Mouse (Mus musculus) thymus, postnatal 25 days (tissue): ENCODE results near the gene Prr5l.

Experiments used
- DNase-seq: peaks from one replicate; pipeline ENCODE4 v3.0.0; 2022

Gene Prr5l

DNA sequence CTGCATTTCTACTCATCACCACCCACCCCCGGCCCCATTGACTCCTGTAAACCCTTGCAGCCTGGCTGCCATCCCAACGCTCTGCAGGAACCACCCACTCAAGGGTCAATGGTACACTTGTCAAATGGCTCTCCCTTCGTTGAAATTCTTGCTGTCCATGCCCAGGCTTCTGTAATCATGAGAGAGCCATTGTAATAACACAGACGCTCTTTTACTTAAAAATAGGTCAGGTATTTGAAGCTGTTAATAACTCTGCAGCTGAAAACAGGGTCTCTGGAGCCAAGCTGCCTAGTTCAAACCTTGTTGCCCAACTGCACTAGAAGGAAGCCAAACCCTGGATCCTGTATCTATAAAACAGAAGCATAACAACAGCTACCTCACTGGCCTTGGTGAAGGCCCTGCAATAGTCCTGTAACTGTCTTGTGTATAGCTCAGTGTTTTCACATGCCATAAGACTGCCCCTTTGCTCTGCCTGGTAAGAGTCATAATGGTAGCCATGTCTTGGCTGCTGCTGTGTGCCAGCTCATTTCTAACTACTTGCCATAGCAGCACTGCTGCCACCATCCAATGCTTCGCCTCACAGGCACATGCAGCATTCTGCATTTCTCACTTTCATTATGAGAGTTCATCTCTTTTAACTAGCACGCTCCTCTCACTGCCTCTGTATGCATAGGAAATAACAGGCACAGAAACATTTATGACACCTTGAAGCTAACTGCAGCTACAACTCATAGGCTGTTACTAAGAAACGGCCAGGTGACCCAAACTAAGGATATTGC is 63.7 kb downstream of the Prr5l start:
- no peak for DNase-seq

DNA sequence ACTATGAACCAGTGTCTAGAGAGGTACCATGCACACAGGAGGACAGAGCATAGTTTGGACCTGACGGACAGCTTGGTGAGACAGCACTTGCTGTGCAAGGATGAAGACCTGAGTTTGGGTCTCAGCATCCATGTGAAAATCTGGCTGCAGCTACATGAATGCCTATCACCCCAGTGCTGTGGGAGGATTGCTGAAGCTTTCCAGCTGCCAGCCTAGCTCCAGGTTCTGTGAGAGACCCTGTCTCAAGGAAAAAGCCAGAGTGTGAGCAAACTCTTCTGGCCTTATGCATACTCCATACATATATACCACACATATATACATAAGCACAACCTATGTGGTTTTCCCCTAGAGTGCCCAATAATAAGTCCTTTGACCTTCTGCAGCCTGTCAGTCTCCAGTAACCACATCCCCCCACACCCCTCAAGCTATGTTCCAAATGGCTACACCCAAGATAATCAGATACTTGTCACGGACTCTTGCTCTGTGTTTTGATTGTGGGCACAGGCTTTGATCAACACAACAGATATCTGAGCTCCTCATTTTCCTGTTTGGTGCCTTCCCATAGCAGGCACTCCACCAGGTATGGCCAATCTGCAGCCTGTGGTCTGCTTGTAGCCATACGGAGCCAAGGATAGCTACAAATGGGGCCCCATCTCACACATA is 66.0 kb downstream of the Prr5l start:
- no peak for DNase-seq

DNA sequence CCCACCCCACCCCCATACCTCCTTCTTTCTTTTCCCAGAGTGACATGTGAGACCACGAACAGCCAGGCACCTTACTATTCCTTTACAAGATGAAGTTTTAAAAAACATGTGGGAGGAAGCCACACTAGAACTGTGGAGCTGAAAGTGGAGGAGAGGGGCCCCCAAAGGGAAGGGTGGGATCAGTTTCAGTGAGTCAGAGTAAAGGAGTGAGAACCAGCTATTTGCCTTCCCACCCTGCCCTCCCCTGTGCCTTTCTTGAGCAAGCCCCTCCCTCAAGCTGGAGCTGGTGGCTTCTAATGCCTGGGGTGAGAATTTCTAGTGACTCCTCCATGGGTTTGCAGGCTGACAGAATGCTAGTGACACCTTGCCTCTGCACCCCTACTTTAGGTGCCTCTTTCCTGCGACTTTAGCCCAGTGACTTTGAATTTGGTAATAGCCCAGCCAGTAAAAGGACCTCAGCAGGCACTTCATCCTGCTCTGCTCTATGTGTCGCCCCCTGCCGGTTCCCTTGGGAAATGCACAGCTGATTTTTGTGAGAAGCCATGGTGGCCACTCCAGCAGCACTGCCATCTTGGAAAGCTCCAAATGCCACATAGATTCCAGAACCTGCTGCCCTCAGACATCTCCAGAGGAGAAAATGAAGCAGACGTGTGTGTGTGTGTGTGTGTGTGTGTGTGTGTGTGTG is 67.4 kb downstream of the Prr5l start:
- peak; percentile 46 for DNase-seq

DNA sequence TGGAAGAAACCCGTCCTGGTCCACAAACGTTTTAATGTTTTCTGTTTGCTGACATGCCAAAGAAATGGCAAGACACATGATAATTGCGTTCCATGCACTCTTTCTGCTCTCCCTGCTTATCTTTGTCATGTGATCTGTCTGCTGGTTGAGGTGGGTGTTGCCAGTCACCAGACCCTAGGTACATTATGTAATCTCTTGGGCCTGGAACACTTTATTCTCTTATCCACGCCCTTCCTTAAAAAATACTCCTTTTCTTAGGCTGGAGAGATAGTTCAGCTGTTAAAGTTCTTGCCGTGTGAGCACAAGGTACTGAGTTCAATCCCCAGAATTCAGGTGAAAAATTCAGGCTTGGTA is 68.6 kb downstream of the Prr5l start:
- DNase-seq, result no peak

DNA sequence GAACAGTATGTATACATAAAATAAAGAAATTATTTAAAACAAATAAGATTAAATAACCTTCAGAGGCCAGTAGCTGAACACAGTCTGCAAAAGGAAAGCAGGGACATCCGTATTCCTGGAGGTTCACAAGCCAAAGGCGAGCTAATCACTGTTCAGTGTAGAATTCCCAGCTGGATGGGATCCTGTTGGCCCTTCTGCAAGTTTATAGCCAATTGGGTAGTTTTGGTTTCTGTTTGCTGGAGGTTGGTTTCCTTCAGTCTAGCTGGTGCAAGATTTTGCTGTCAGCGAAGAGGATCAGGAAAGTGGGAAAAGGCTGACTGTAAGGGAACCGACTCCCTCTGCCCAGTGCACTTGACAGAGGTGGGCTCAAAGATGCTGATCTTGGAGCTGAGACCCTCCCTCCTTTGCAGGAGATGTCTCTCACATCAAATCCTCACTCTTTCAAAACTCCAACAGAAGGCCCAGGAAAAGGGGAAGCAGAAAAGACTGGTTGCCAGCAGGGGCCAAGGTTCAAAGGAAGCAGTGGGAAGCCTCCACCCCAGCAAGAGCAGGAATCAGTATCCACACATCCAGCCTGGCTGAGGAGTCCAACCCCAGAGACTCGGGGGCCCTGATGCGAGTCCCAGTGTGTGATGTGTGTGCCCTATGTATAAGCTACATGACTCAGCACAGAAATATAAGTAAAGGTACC is 69.1 kb downstream of the Prr5l start:
- no peak for DNase-seq

DNA sequence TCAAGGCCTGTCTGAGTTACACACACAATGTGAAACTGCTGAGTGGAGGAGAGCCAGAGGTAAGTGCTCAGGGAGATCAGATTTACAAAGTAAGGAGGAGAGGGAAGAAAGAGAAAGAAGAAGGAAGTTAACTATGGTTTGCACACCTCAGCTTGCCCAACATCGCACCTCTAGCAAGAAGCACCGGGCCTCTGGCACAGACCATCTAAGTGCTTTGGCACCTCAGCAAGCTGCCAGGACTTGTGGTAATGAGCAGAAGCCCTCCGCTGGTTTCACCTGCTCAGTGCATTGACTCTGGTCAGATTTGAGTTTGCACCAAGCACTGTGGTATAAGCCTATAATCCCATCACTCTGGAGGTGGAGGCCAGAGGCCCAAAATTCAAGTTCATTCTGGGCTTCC is 70.9 kb downstream of the Prr5l start:
- no peak for DNase-seq

DNA sequence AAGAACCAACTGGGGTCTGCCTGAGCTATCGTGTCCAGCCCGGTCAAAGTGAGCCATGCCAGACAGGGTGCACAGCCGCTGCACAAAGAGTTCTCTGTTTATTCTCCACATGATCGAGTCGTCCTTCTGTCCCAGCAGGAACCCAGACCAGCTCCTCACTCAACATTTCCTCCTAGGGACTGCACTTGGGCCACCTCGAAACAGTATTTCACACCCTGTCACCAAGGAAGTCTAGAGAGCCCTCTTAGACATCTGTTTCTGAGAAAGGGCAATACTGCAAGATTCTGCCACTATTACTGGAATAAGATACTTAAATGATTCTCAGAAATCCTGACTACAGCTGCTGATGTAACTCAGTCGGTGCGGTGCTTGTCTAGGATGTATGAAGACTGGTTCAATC is 72.1 kb downstream of the Prr5l start:
- DNase-seq, result no peak

DNA sequence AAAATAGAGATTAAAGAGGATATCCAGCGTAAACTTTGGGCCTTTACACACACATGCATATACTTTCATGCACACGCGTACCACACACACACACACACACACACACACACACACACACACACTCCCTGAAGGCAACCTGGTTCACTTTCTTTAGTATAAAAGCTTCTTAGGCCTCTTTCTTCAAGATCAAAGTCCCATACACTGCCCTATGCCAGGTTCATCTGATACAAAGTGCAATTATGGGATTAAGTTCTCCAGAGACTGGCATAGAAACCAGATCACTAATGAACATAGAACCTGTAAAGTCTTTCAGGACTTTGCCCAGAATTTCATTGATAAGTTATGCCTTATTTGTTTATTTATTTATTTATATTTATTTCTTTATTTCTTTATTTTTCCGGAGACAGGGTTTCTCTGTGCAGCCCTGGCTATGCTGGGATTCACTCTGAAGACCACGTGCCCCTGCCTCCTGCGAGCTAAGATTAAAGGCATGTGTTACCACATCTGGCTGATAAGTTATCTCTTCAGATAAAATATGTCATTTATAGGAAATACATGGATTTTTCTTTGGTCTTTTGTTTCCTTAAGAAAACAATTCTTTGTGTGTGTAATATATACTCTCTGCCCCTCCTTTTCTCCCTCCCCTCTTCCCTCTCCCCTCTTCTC is 73.1 kb downstream of the Prr5l start:
- DNase-seq, result no peak

DNA sequence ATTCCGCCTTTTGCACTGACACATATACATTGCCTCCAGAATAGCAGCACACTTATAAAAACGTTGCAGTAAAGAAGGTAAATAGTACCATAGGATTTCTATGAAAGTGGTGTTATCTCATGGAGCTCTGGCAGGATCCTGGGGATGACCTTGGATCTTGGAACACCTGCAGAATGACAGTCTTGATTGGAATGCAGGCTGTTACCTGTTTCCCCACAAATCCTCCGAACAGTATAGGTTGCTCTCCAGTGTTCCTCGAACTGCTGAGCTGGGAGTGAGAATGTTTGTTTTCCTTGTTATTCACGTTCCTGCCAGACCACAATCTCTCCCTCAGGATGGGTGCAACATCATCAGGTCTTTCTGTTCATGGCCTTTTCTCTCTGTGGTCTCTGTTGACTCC is 75.1 kb downstream of the Prr5l start:
- DNase-seq, result no peak

DNA sequence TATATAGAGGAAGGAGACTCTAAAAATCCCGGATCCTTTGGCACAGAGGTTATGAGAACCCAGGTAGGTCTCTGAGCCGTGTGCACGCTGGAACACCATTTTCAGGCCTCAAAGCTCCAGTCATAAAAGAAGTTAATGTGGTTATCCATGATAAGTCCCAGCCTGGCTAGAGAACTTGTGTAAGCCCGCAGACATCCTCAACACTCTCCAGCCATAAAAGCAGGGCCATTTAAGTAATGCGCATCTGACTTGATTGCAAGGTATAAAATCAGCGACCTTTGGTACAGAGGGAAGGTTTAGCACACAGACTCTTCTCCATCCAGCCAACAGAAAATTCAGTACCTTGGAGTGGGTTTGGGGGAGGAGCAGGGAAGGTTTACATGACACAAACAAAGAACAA is 80.6 kb downstream of the Prr5l start:
- DNase-seq, result no peak

DNA sequence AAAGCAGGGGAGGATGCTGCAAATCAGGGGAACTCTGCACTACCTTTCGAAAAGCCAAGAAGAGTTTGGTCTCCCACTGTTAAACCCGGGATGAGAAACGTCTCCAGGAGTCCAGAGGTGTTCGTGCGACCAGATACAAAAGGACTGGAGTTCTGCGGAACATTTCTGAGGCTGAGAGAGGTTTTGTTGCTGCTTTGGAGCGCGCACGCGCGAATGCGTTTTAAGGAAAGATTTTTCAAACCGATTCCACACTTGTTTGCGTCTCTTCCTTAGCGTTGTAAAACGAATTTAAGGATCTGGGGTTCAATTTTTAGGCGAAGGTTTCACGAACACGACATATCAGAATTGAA is 85.0 kb downstream of the Prr5l start:
- no peak for DNase-seq

DNA sequence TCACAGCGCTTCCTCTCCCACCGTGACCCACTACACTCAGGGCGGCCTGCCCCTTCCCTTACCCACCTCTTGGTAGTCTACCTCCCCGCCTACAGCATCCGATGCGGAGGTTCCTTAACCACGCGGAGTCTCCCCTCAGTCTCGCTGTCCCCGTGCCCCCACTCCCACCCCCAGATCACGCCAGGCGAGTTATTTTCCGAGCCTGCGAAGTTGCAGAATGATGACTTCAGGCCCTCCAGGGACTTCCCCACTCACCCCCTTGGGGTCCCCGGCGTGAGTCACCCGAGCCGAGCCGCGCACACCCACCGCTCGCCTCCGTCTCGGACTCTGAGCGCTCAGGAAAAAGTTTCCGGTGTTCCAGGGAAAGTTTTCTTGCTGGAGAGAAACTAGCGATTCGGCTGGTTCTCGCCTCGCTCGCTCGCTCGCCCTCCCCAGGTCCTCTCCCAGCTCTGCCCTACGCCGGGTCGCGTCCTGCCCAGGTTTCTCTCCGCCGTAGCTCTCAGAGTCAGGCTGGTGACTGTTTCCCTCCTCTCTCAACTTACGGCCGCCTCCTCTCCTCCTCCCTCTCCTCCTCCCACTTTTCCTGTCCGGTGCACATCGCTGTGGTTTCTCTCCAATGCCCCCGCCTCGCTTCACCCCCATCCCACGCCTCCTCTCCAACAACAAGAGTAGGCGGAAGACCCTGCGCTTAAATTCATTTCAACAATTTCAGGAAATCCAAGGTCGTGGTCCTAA is 85.5 kb downstream of the Prr5l start:
- peak; percentile 23 for DNase-seq

DNA sequence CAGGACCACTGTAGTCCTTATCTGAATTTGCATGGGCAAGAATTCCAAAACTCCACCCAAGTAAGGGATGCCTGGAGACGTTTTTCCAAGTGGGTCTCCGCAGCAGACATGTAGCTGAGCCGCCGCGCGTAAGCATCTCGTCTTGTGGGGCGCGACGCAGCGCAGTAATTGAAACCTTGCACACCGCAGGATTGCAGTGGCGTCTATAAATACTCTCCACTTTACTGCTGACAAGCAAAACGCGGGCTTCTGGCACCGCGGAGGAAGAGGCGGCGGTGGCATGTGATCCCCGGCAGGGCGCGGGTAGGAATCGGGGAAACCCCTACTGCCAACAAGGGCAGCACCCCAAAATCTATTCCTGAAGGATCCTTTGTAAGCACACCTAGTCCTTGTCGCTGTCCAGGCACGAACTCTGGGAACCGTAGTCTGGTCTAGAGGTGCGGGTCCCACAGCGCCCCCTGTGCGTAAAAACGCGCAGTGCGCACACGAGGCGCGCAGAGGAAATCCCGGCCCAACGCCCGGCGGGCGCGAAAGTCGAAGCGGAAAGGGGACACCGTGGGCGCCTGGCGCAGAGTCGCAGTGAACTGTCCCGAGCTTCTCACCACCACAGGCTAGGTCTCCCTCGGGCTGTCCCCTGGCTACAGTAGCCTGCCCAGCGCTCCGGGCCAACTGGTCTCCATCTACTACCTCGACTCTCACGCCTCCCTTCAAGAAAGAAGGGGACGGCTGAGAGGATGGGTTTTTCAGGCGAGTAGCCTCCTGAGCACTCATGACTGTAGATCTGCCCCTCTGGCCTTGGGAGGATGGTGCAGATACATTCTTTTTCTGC is 86.3 kb downstream of the Prr5l start:
- DNase-seq, result peak; percentile 74

DNA sequence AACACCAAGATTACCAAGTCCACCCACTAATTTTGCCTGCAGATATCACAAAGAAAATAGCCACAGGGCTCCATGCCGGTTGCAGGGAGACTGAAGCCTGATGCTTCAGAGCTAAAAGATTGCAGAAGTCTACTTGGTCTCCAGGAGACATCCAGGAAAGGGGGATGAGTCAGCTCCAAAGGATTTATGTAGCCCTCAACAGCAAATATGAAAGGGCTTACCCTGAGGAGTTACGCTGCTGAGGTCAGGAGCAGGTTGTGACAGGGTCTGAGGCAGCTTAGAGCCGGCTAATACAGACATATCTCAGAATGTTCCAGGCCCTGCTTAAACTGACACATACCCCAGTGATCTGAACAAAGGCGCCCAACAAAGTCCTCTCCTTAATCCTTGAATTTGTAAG is 90.7 kb downstream of the Prr5l start:
- no peak for DNase-seq

DNA sequence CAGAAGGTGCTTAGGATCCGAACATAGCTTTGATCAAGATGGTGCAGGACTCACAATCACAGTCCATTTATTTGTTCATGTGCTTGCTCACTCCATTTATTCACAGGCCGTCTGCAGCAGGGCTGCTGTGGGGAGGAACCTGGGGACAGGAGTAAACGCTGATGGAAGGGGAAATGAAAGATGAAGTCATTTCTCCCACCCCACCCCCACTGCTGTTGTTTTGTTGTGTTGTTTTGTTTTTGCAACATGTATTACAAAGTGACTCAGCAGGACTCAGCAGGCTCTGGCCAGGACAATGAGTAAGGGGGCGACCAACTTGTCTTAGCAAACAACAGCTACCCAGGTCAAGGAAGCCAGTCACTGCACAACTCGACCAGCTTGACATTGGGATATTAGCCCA is 99.6 kb downstream of the Prr5l start:
- no peak for DNase-seq

DNA sequence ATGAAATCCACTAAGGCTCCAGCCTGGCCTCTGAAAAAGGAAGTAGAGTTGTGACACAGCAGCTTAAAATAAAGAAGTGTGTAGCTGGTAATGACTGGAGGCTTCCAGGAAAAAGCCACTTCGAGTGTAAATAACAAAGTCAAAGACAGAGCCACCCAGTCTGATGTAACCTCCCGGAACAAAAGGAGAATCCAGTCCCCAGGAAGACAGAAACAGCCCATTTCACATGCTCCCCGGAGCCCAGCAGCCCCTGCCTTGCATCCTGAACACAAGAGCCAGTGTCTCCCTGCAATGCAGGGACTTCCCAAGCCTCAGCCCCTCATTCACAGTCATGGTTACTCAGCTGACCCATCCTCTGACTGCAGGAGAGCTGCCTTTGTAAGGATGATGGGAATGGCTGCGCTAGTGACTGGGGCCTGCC is 101.5 kb downstream of the Prr5l start:
- DNase-seq, result no peak

DNA sequence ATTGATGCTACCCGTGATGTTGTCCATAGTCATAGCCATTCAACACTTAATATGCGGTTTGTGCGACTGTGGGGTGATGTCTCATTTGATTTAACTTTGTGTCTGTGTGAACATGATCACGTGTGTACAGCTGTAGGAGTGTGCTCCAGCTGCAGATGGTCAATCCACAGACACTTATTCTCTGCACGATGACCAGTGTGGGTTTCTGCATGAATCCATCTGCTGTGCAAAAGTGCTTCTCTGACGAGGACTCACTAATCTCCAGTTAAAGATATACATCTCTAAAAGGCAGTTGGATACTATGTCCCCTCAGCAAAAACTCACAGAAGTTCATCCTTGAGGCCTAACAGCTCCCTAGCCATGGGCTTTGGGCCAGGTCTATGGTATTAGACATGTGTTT is 104.7 kb downstream of the Prr5l start:
- no peak for DNase-seq

DNA sequence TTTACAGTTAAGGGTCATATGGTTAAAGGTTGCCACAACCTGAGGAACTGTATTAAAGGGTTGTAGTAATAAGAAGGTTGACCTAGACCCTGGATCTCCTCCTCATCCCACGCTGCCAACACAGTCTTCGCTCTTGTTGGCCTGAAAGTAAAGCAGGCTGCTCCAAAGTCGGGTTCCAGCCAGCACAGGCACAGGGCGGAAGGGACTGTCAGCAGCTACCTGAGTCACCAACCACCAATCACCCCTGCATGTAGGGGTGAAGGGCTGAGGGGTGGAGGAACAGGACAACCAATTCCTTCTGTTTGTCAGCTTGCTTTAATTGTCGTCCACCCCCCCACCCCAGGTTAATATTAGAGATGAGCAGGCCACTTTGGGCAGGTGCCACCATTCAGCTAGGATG is 119.3 kb downstream of the Prr5l start:
- no peak for DNase-seq

DNA sequence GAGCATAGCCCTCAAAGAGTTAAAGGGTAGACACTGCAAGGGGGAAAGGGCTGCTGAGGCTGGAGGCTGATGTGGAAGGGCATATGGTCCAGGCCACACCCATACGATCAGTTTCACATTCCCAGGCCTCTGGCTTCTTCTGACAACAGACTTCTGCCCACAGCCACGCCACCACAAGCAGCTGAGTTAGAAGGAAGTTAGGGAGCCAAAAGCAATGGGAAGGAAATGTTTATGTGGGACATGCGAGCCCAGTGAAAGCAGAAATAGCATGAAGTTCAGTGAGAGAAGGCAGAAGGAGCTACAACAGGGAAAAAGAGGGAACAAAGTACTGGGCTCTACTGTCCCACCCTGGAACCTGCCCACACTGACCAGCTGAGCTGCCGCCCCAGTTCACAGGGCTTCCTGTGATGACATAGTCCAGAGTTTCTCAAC is 119.9 kb downstream of the Prr5l start:
- DNase-seq, result no peak

DNA sequence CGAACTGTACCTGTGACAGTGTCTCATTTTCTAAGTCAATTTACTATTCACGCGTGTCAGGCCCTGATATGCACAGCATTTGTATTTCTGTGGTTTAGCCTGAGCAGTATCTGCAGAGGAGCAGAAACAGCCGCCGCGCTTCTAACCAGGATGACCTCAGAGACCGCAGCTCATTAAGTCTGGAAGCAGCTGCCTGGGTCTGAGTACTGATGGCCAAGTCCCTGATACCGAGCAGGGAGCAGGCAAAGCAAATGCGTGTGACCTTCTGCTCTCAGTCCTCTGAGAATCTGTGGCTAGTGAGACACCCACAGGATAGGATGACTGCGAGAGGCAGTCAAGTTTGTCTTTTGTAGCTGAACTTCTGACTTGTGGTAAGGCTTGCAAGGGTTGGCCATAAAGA is 120.4 kb downstream of the Prr5l start:
- peak; percentile 3 for DNase-seq

DNA sequence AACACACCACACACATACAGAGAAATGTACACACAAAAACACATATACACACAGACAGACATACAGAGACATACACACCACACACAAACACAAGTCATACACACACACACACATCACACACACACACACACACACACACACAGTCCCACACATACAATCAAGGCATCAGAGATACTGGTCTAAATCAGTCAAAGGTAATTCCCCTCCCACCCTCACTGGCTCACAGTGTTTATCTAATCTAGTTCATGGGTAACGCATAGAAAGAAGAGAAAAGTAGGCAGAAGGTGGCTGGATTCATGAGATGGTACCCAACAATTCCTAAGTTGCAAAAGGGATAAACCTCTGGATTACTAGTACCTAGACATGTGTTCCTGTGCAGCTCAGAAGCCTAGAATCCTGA is 120.9 kb downstream of the Prr5l start:
- DNase-seq, result no peak
